Mouse (Mus musculus) cerebellum, postnatal 25 days (tissue): ENCODE results near the gene Hilpda.

Experiments used
- DNase-seq, 2 experiments: peaks; one replicate each; pipeline ENCODE4 v3.0.0; 2021; ENCODE audit warnings: mixed read lengths in 2 of 2

Gene Hilpda

GRCm38 (mm10) chr6:29272312-29273072 is at the start of gene Hilpda:
Gene Hilpda, plus strand, starts transcription at chr6:29272488.
- peak; percentile 89 to 93 for DNase-seq

GRCm38 (mm10) chr6:29229265-29229913 is 42.9 kb upstream of the Hilpda start:
- no peak for DNase-seq

- no peak for DNase-seq
Measured at GRCm38 (mm10) chr6:29230386-29230785, 41.9 kb upstream of the Hilpda start.

GRCm38 (mm10) chr6:29231799-29232198 is 40.5 kb upstream of the Hilpda start:
- DNase-seq, result no peak

- no peak for DNase-seq
Measured at GRCm38 (mm10) chr6:29232321-29232720, 40.0 kb upstream of the Hilpda start.

- no peak for DNase-seq
Measured at GRCm38 (mm10) chr6:29233710-29234109, 38.6 kb upstream of the Hilpda start.

GRCm38 (mm10) chr6:29234272-29234671 is 38.0 kb upstream of the Hilpda start:
- peak in 1 of 2 experiments; percentile 18 for DNase-seq

- DNase-seq, result peak; percentile 10 to 55
Measured at GRCm38 (mm10) chr6:29240806-29241205, 31.5 kb upstream of the Hilpda start.

- no peak for DNase-seq
Measured at GRCm38 (mm10) chr6:29241697-29242096, 30.6 kb upstream of the Hilpda start.

- no peak for DNase-seq
Measured at GRCm38 (mm10) chr6:29242265-29242664, 30.0 kb upstream of the Hilpda start.

GRCm38 (mm10) chr6:29245272-29246120 is 26.8 kb upstream of the Hilpda start:
- DNase-seq, result no peak

GRCm38 (mm10) chr6:29246183-29246582 is 26.1 kb upstream of the Hilpda start:
- no peak for DNase-seq

- no peak for DNase-seq
Measured at GRCm38 (mm10) chr6:29246585-29246984, 25.7 kb upstream of the Hilpda start.

- no peak for DNase-seq
Measured at GRCm38 (mm10) chr6:29247072-29247471, 25.2 kb upstream of the Hilpda start.

GRCm38 (mm10) chr6:29259418-29259817 is 12.9 kb upstream of the Hilpda start:
- DNase-seq, result no peak

- no peak for DNase-seq
Measured at GRCm38 (mm10) chr6:29261831-29262230, 10.5 kb upstream of the Hilpda start.

- DNase-seq, result peak in 1 of 2 experiments; percentile 14
Measured at GRCm38 (mm10) chr6:29263650-29264455, 8.4 kb upstream of the Hilpda start.

GRCm38 (mm10) chr6:29264456-29264781 is 7.9 kb upstream of the Hilpda start:
- no peak for DNase-seq

GRCm38 (mm10) chr6:29266936-29267335 is 5.4 kb upstream of the Hilpda start:
- no peak for DNase-seq

GRCm38 (mm10) chr6:29269006-29269668 is 3.2 kb upstream of the Hilpda start:
- DNase-seq, result no peak

GRCm38 (mm10) chr6:29270961-29271360 is 1.3 kb upstream of the Hilpda start:
- no peak for DNase-seq

- DNase-seq, result no peak
Measured at GRCm38 (mm10) chr6:29276746-29277145, 4.5 kb downstream of the Hilpda start.
